Mouse (Mus musculus): ENCODE measurements around the gene Utrn. TPM values are rescaled to one million over a fixed set of nuclear protein-coding genes. Genes with fewer than 3 reads are reported as not detected.

Gene Utrn
- total RNA-seq, 1 experiment from 2014 or later = 95.5 TPM

DNA sequence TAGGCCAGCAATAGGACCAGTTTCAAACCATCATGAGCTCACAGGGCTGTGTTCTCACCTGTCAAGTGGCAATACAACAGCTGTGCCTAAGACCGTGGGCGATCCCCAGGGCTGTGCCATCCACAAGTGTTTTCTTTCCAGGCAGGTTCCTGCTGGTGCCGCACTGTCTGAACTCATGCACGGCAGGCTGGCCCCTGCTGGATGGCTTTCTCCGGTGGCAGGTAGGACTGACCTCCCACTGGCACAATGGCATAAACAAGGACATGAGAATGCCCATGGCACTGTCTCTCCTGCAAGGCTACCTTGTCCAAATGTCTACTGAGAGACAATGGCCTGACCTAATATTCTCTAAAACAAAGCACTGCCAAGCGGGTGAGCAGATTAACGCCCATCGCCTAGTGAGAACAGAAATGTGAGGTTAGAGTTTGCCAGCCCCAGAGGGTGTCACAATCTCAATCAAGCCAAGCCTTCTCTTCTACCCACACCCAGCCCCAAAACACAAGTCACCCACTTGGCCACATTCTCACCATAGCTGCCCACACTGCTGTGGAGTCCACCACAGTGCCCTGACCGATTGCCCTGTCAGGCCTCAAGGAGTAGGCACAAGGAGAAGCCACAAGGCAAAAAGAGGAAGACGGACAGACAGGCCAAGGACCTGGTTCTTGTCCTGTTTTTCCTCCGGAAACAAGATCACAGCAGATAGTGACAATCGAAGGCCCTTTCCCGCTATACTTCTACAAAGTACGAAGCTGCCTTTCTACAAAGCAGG, 32.9 kb downstream of the Utrn start:
- peak; percentile 27 for DNase-seq

DNA sequence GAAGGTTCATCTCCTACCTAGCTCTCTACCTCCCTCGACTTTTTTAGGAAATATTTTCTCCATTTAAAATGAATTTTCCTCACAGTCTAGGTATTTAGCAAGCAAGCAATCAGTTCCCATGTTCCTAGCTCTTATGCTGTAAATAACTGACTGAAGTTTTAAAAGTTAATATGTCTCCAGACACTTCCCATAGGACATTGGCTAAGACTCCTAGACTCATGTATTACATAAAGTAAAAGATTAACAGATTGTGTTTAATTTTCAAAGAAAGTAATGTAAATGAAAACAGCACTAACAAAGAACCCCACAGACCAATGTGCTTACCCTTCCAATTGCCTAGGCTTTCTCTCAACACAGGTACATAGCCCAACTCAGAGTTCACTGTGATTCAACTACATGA, 35.0 kb downstream of the Utrn start:
- DNase-seq = no peak

DNA sequence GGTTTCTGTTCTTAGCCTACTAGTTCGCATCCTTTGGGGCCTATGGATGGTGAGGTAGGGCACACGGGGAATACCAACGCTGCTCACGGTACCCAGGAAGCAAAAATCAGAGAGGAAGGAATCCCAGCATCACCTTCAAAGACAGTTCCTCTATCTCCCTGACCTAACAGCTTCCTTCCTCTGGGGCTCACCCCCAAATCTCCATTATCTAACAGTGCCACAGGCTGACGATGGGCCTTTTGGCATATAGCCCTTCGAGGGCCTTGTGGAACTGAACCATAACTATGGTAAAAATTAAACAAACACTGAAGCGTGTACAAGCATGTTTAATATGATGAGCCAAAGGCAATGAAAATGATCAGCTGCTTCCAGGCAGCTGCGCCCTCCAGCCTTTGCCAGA, 37.0 kb downstream of the Utrn start:
- no peak for DNase-seq

DNA sequence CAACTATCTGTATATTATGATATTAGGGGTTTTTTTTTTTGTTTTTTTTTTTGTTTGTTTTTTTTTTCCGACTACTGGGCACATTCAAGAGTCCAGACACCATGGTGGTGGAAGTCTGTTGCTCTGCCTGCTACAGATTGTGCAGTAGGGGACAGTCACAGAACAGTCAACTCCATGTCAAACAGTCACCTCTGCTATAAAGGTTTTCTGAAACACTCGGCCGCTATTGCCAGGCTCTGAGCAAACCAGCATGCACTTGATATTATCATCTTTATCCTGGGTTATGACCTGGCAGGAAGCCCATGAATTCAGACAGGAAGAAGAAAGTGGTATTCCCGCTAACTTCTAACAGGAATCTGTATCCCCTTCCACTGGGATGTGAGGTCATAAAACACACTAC, 41.4 kb downstream of the Utrn start:
- no peak for DNase-seq

DNA sequence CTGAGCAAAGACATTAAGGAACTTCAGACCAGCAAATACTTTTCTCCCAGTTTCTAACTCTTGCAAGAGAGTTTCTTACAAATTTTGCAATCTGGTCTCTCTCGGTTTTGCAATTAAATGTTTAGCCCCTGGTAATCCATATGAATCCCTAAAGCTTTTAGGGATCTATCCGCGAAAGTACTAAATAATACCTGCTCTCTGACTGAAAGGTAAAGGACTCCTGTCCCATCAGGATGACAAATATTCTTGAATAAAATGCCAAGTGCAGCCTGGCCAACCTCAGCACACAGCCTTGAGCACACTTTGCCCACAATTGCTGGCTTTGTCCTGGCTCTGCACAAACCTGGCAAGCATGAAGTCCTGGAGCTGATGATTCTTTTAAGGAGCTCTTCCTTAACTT, 41.9 kb downstream of the Utrn start:
- peak; percentile 53 for DNase-seq

DNA sequence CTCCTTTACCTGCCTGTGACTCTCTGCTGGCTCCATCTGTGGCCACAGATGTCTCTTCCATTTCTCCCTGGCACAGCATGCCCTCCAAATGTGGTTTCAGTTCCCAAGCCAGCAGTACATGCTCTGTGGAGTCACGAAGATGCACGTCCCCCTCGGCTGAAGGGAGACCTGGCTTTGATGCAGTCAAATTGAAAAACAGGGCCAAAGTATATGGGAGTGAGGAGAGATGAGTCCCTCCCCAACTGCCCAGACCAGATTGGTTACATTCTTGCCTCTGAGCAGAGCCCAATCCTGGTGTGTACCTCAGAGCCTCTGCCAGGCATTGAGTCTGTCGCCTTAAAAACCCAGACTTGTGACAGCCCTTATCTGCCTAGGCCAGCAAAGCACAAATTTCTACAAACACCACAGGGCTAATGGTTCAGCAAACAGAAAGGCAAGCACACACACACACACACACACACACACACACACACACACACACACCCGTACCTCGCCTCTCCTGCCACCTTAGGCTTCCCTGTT, 42.3 kb downstream of the Utrn start:
- no peak for DNase-seq

DNA sequence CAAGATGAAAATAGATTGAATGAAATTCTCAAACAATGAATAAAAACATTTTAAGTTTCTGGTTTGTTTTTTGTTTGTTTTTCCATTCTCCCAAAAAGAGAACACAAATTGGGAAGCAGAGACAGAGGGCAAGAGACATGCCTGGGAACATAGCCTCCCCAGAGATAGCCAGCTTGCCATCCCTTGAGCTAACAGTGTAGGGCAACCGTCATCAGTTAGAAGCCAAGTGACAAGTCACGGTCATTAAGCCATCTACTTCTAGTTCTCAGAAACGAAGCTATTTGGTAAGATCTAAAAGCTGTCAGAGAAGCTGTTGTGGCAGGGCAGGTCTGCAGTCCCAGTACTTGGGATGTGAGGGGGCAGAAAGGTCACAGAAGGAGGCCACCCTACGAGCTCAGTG, 44.8 kb downstream of the Utrn start:
- DNase-seq = no peak

DNA sequence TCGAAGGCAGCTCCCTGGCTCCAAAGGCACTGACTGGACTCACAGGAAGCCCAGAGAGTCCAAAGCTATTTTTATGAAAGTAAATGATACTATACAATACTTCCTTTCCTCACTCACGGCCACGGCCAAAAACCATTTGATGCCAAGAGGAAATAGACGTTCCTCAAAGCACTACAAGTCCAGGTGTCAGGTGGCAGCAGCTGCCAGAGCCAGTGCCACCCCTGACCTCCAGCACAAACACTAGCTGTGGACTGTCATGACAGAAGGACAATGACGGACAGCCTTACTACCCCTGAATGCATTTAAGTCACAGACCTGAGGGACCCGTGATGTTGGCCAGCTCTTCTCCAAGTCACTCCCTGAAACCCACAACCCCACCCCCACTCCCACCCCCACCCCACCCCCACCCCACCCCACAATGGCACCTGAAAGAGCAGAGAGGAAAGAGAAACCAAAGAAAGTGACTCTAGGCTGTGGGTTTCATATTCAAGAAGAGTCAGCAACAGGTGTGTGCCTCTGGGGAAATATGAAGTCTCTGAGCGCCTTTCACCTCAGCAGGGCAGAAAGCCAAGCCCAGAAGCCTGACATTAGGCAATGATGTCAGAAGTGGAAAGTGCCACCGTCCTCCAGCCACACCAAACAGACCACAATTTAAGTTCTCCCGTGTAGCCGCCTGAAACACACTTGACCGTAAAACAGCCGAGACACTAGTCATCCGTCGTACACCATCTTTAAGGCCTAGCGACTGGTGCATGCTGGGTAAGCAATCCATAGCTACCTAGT, 45.5 kb downstream of the Utrn start:
- DNase-seq = no peak

DNA sequence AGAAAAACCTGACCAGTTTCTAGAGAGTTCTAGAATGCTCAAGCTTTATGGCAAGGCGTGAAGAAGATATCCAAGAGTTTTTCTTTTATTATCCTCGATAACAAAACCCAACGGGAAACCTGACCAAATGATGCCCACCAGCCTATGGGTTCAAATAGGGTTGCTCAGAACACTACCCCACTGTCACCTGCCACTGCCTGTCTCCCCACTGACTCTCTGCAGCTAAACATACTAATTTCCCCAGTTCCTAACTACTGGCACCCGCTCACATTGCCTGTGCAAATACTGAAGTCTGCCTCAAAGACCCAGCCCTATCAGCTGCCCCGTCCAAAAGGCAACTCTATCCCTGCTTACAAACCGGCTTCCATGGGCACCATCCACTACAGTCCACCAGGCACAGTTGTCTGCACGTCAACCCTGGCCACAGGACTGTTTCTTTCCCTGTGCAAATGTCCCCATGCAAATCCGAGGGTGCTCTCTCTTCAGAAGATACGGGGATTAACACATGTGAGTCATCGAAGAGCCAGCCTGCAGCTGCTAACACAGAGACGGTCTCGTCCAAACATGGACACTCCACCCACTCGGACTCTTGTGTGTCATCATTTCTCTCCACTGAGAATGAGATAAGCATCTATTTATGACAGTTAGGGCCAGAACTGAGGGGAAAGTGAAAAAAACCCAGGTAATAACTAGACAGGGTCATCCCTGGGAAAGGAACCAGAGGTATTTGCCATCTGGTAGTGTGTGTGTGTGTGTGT, 48.0 kb downstream of the Utrn start:
- DNase-seq = peak; percentile 67

DNA sequence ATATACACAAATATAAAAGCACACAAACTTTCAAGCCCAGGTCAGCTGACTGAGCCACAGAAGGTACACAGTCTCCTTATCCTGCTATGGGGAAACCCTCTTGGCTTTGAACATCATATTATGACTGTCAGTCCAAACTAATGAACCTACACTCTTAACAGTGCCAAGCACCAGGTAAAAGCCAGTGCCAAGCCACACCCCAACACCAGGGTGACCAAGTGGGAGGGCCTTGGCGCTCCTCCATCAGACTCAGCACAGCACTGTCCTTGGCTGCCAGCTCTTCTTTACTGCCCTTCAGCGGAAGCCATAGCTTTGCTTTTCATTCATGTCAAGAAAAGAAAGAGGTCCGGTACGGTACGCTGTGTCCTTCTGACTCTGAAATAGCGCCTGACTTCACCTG, 51.8 kb downstream of the Utrn start:
- peak; percentile 92 for DNase-seq

DNA sequence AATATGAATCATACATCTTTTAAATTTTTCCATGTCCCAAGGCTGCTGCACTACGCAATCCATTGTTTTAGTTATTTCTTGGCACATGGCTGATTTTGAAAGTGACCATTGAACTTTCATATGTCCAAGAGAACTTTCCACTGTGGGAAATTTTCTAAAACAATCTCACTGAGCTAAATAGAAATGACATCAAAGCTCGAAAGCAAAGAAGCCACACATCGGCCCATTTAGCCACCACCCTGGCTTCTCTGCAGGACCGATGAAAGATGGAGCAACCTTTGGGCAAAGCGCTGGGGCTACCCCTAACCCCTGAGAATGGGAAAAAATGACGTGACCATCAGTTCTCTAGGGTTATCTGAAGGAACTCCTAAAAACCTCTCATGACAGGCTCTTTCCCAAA, 52.6 kb downstream of the Utrn start:
- DNase-seq = no peak

DNA sequence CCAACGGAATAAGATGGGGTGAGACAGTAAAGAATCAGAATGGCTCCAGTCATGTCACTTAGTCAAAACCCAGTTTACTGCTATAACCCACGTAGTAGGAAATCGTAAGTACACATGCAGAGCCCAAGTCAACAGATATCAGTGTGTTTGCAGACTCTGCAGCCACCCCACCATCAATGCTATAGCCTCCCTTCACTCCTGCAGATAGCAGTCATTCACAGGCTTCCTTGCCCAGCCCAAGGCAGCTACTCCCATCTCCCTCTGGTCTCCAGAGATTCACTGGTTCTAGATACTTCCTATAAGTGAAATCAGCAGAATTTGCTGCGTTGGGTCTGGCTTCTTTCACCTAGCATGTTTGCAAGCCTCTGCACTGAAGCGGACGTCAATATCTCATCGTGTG, 54.8 kb downstream of the Utrn start:
- DNase-seq = no peak

DNA sequence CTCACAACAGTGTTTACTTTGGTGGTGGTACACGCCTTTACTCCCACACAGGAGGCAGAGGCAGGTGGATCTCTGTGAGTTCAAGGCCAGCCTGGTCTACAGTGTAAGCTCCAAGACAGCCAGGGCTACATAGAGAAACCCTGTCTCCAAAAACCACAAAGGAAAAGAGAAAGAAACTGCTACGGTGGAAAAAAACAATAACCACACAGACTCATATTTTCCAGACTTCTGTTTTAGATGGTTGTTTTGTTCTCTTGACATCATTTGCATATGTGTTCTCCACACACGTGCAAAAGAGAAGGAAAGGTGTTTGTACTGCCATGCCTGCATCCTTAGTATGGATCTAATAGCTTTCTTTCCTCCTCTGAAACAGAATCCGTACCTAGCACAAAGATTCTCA, 55.3 kb downstream of the Utrn start:
- DNase-seq = no peak

DNA sequence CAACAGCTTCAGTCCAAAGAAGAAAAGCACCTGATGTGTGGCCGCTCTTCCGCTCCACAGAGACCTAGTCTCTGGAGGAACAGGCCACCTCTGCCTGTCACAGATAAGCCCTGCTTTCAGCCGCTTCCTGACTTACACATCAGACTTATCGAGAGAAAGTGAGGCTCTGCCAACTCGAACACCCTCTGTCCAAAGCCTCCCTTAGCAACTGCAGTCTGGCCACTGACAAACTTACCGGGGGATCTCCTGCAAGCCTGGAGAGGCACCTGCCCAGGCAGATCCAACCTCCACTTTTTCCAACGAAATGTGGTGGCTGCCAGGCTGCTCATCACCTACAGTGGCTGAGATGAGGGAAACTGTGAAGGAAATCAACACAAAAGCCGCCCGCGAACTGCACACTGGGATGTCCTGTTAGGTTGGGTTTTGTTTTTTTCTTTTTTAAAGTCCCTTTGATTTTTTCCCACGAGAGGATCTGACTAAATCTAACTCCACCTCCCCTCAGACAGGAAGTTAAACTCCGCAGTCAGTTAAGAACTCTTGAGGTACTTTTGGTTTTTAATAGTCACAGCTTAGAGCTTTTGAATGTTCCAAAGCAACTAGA, 55.9 kb downstream of the Utrn start:
- DNase-seq = no peak

DNA sequence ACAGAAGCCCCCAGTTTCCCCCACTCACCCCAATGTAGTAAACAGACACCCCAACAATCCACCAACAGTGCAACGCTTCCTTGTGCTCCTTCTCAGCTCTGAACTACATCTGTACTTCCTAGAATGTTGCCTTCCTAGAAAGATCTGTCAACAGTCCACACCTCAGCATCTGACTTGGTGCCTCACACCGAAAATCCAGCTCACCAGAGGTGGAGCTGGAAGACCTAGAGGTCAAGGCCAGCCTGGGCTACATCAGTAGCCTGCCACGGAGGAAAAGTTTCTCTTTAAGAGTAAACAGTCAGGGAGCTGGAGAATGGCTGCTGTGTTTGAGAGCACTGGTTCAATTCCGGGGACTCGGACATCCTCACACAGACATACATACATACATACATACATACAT, 56.5 kb downstream of the Utrn start:
- peak; percentile 45 for DNase-seq

DNA sequence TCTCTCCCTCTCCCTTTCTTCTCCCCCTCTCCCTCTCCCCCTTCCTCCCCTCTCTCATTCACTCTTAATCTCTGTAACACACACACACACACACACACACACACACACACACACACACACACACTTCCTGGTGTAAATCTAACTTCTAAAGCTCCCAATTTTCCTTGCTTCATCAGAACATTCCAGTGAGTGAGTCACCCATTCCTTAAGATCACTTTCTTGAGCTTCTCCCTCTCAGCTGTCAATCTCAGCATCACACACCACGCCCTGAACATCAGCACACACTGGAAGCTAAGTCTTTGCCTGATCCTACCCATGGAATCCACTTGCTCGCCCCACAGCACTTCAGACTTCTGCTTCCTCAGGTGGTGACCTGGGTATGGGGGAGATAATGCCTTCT, 58.3 kb downstream of the Utrn start:
- DNase-seq = no peak

DNA sequence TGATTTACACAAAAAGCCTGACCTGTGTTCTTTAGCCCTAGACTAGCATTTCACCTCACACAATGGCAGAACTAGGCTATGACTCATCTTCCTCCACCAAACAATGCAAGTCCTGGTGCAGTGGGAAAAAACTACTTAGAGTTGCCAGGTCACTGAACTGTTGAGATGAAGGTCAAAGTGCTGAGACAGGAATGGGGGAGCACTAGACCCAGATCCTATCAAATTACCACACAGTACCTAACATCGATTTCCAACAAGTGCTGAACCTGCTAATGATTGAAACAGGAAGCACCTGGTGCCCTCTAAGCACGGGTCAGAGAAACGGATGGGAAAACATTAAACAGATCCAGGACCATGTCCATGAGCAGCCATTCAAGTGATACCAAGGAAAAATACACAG, 59.5 kb downstream of the Utrn start:
- no peak for DNase-seq

DNA sequence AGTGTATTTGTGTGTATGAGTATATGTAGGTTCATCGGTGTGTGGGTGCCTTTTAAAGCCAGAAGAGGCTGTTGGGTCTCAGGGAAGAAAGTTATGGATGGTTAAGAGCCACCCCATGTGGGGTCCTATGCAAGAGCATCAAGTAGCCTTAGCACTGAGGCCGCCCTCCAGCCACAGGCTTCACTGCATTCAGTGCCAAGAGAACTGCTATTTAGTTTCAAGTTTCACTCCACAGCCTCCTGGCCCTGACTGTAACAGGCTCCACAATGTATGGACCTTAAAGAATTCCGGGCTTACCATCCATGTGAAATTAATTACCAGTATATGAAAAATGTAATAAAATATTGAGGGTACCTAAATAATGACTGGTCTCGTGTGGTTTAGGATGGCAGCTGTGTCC, 60.7 kb downstream of the Utrn start:
- DNase-seq = no peak

DNA sequence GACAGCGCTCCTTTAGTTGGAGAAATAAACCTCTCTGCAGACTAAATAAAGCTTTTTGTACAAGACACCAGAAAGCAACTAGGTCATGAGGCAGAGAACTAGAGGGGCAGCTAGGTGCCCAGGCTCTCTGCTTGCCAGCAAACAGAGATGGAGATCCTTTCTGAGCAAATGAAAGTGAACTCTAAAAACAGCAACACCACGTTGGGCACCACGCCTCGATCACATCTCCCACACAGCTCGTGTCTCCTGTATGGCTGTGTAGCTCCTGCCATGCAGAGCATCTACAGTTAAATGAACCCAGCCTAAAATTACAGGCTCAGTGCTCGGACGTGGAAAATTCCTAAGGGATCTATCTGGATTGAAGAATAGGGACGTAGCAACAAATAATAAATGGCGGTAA, 61.5 kb downstream of the Utrn start:
- no peak for DNase-seq

DNA sequence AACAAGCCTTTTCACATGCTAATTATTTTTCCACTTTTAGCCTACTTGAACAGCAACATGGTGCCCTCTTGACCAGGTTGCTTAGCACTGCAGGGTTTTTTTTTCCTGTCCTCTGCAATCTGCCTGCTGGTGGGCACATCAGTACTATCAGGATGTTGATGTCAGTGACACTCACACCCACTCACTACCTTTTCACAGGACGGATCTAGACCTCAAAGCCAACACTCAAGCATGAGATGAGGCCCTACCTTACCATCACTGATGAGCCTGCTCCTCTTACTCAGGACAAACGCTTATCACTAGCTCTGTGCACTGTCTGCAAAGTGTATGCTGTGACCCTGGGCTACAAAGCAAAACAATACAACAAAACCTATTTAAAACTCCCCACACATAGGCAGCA, 63.3 kb downstream of the Utrn start:
- DNase-seq = no peak

DNA sequence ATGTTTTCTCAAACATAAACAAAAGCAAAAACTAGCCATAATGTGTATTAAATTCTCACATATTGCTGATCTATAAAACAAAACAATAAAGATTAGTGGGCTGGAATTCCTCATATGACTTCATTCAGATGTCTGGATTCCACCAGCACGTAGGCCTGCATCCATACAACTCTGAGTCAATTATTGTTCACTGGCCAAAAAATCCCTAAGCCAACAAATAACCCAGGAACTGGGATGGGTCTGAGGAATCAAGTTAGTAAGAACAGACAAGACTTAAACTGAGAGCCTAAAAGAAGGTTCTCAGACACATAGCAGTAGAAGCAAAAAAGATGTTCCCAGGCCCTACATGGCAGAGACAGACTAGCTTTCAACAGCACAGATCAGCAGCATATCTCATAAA, 65.2 kb downstream of the Utrn start:
- DNase-seq = no peak

DNA sequence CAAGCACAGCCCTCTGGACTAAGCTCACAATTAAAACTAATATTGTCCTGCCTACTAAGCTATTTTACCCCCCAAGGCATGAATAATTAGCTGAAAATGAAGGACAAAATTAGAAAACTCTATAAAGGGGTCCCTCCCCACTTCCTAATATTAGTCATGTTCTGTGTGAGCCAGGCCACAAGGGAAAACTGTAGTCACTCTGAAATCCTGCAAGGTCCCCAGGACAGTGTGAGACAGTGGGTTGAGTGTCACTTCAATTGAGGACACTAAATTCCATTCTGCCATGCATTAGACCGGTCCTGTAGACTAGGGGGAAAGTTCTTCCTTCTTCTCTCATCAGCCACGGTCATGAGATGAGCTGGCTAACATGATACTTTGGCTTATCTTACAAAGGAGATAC, 69.7 kb downstream of the Utrn start:
- DNase-seq = no peak

DNA sequence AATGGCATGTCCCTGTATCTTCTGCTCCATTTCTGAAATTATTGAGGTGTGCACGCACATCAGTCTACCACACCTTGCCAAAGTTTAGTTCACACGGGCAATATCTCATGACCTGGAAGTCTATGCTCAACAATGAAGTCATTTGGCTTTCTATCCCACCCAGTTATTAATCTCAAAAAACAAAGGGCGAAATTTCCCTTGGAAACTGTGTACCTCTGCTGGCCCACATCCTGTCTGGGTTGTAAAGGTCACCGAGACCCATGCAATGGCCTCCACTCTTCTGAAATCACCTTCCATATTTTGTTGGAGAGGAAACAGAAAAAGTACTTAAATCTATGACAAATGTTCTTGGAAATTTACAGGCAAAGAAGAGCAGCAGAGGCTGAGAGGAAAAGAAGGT, 70.9 kb downstream of the Utrn start:
- DNase-seq = no peak

Measured in adrenal gland, postnatal 14 days (tissue).